ENCODE assay signal across 11 mouse cellular contexts in the genomic region with DNA sequence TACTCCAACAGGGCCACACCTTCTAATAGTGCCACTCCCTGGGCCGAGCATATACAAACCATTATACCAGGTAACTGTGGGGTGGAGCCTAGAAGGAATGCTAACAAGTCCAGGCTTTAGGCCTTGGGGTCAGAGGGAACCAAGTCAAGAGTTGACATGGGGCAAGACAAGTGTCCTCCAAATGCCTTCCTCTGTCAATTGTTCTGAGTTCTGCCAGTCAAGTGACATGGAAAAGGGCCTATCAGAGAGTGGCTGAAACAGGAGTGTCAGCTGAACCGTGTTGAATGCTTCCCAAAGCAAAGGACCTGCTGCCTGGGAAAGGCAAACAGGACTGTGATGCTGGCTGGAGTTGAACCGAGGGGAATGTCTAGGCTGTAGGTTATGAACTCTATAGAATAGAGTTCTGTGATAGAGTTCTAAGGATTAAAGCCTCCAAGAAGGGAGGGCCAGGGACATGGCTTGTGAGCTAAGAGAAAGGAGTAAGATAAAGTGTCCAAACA. TPM values are rescaled to one million over a fixed set of nuclear protein-coding genes. Genes with fewer than 3 reads are reported as not detected.
DNase-seq lines count a peak whose midpoint lies in the region; ATAC-seq lines count a peak whose summit lies in the region.
"Had no signal": no experiment of that assay in that cellular context is flagged by ENCODE, and none has a peak within 500 bp of the region (broad histone marks: within the 10 kb centered on the region; RNA-seq: fewer than 3 reads in every experiment).

No protein-coding gene starts in this region.

- peaks cover 14% of the 10 kb centered on the region for H3K4me1 ChIP-seq in liver, embryonic 12.5 days
- H3K4me1 ChIP-seq in hindbrain, embryonic 16.5 days (ENCODE audit: control insufficient read depth, insufficient read depth, low read depth, low read length): peaks cover 13% of the 10 kb centered on the region
- H3K4me1 ChIP-seq in midbrain, embryonic 16.5 days (ENCODE audit: control insufficient read depth, insufficient read depth, low read length): peaks cover 10% of the 10 kb centered on the region

- no peak for ATAC-seq in liver, embryonic 12.5 days
- ATAC-seq in hindbrain, embryonic 16.5 days: no peak
- no peak for ATAC-seq in midbrain, embryonic 16.5 days
- no peak for ATAC-seq in monocyte, adult 5-6 weeks (replicated peaks; ENCODE audit: insufficient number of reproducible peaks, low FRiP score, low TSS enrichment, poor library complexity, severe bottlenecking)

- H3K4me3 ChIP-seq in liver, embryonic 12.5 days: no peak overlapping the region
- H3K4me3 ChIP-seq in hindbrain, embryonic 16.5 days (ENCODE audit: low read length): no peak overlapping the region
- no peak overlapping the region for H3K4me3 ChIP-seq in midbrain, embryonic 16.5 days (ENCODE audit: low read depth, low read length)

- no peak overlapping the region for H3K27ac ChIP-seq in liver, embryonic 12.5 days
- peak overlapping the region; percentile 76 for H3K27ac ChIP-seq in hindbrain, embryonic 16.5 days (ENCODE audit: low read depth, low read length)
- H3K27ac ChIP-seq in midbrain, embryonic 16.5 days (ENCODE audit: low read length): peak overlapping the region; percentile 58; the same call in 1 of the 2 replicates

- H3K9me3 ChIP-seq in liver, embryonic 12.5 days (replicated peaks): no peaks in the 10 kb centered on the region
- H3K9me3 ChIP-seq in hindbrain, embryonic 16.5 days (ENCODE audit: control insufficient read depth, low read length): no peaks in the 10 kb centered on the region
- no peaks in the 10 kb centered on the region for H3K9me3 ChIP-seq in midbrain, embryonic 16.5 days (replicated peaks; ENCODE audit: control insufficient read depth, low read length, poor library complexity, severe bottlenecking)

- peak; percentile 39 for DNase-seq in cerebellum, adult 9-10 months
- DNase-seq in cerebellum, adult 18-20 months: no peak
- no peak for DNase-seq in liver
- no peak for DNase-seq in left cerebral cortex, adult 11 months (ENCODE audit: low spot score)

- no peaks in the 10 kb centered on the region for H3K36me3 ChIP-seq in liver, embryonic 12.5 days
- no peaks in the 10 kb centered on the region for H3K36me3 ChIP-seq in hindbrain, embryonic 16.5 days (ENCODE audit: control insufficient read depth, insufficient read depth, low read length)
- no peaks in the 10 kb centered on the region for H3K36me3 ChIP-seq in midbrain, embryonic 16.5 days (ENCODE audit: control insufficient read depth, insufficient read depth, low read length)

- H3K27me3 ChIP-seq in liver, embryonic 12.5 days (replicated peaks): peaks cover 53% of the 10 kb centered on the region
- no peaks in the 10 kb centered on the region for H3K27me3 ChIP-seq in hindbrain, embryonic 16.5 days (replicated peaks; ENCODE audit: control insufficient read depth, insufficient read depth, low read length)
- H3K27me3 ChIP-seq in midbrain, embryonic 16.5 days (ENCODE audit: control insufficient read depth, insufficient read depth, low read depth, low read length): no peaks in the 10 kb centered on the region; the same call in 1 of the 2 replicates

- H3K4me2 ChIP-seq in liver, embryonic 12.5 days: peak overlapping the region; percentile 66; the same call in 1 of the 2 replicates
- no peak overlapping the region for H3K4me2 ChIP-seq in hindbrain, embryonic 16.5 days (ENCODE audit: low read length)
- H3K4me2 ChIP-seq in midbrain, embryonic 16.5 days (ENCODE audit: low read length): no peak overlapping the region

- 73% methylated on average over 3 of the region's 3 CpGs for WGBS in liver, embryonic 12.5 days (ENCODE audit: insufficient replicate concordance)
- 84% methylated on average over 3 of the region's 3 CpGs for WGBS in hindbrain, embryonic 16.5 days
- WGBS in midbrain, embryonic 16.5 days: 90% methylated on average over 3 of the region's 3 CpGs

- H3K9ac ChIP-seq in liver, embryonic 12.5 days: no peak overlapping the region
- no peak overlapping the region for H3K9ac ChIP-seq in hindbrain, embryonic 16.5 days (ENCODE audit: low read depth, low read length)
- no peak overlapping the region for H3K9ac ChIP-seq in midbrain, embryonic 16.5 days (ENCODE audit: low read depth, low read length)

RNA-seq across cellular contexts. Expression of a gene that starts 5.9 kb away (rescaled TPM):
- 1.7 and 2.5 TPM in 2 replicates for polyA plus RNA-seq in liver, embryonic 12.5 days (2016; fragmentation: Nextera tagmentation; extraction: Ambion mirVana)
- 0.70 and 0.93 TPM in 2 replicates for polyA plus RNA-seq in hindbrain, embryonic 16.5 days (2015; fragmentation: Nextera tagmentation; extraction: Ambion mirVana)
- polyA plus RNA-seq in midbrain, embryonic 16.5 days (2015; fragmentation: Nextera tagmentation; extraction: Ambion mirVana): 0.31 and 0.98 TPM in 2 replicates
- total RNA-seq in monocyte, adult 5-6 weeks (2017): 0.29 to 0.39 TPM in 2 of 3 replicates, not detected in the other
- total RNA-seq: common myeloid progenitor, adult 5-6 weeks; hematopoietic stem cell, adult 5-6 weeks had no signal

RNA-seq across cellular contexts. Expression of a gene that starts 26.2 kb away (rescaled TPM):
- not detected in 2 replicates for polyA plus RNA-seq in liver, embryonic 12.5 days (2016; fragmentation: Nextera tagmentation; extraction: Ambion mirVana)
- 2.0 and 2.3 TPM in 2 replicates for polyA plus RNA-seq in hindbrain, embryonic 16.5 days (2015; fragmentation: Nextera tagmentation; extraction: Ambion mirVana)
- 1.5 and 2.9 TPM in 2 replicates for polyA plus RNA-seq in midbrain, embryonic 16.5 days (2015; fragmentation: Nextera tagmentation; extraction: Ambion mirVana)
- total RNA-seq in monocyte, adult 5-6 weeks (2017): not detected in 3 replicates
- total RNA-seq: common myeloid progenitor, adult 5-6 weeks; hematopoietic stem cell, adult 5-6 weeks had no signal
- polyA plus RNA-seq: liver, postnatal 0 days had no signal

RNA-seq across cellular contexts. Expression of a gene that starts 35.4 kb away (rescaled TPM):
- 10.2 and 11.3 TPM in 2 replicates for polyA plus RNA-seq in liver, embryonic 12.5 days (2016; fragmentation: Nextera tagmentation; extraction: Ambion mirVana)
- 67.8 and 80.1 TPM in 2 replicates for polyA plus RNA-seq in hindbrain, embryonic 16.5 days (2015; fragmentation: Nextera tagmentation; extraction: Ambion mirVana)
- polyA plus RNA-seq in midbrain, embryonic 16.5 days (2015; fragmentation: Nextera tagmentation; extraction: Ambion mirVana): 59.3 and 64.5 TPM in 2 replicates
- 3.1 to 3.5 TPM (median 3.3 TPM) in 3 replicates for total RNA-seq in monocyte, adult 5-6 weeks (2017)
